Mouse (Mus musculus): ENCODE measurements at regions not wholly inside any gene's neighbourhood (a gene's known extent, or its start where the extent isn't known, plus 50 kb on each side); places are given as distances from the start of the nearest gene placed in this dataset.

DNA sequence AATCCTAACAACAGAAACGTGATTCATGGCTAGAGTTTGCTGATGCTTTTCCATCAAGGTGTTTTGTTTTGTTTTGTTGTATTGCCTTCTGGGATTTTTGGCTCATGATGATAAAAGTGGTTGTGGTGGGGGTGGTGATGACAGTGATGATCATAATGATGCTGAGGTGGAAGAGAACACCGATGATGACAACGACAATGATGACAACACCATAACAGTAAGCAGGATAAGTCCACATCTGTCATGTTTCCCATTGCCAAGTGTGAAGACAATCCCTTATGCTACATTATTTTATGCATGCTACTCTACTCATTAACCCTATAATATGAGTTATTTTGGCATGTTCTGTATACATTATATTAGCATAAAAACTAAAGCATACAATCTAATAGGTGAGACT, 477.0 kb downstream of the Trhde start:
- no peak for DNase-seq (ENCODE audit: low spot score)

DNA sequence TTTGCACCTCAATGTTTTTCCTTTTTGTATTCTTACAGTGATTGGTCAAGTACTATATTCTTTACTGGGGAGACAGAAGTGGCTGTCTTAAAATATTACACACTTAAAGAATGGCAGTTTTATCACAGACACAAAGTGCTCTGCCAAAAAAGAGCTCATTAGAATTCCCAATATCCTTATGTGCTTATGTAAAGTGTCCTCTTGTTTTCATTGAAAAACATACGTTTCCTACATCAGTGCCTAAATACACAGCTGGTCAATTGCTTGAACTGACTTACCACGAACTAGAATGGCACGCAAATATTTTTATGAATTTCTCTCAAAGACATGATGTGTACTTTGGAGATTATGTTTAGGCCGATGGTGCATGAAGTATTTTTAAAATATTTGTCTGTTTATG, 480.6 kb downstream of the Trhde start:
- no peak for DNase-seq (ENCODE audit: low spot score)

DNA sequence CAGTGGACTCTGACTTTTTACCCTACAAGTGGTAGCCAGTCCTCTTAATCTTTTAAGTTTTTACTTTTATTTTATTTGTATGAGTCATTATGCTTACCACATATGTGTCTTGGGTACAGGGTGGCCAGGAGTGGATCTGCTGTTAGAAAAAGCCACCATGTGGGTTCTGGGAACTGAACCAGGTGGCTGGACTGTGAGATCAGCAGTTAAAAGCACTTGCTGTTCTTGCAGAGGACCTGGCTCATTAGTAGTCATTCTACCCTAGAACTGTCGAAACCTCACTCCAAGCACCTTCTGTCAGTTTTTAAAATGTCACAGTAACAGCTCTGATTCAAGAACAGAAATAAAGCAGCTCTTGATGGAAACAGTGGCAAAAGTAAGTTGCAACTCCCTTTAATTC, 483.6 kb downstream of the Trhde start:
- peak; percentile 33 for DNase-seq (ENCODE audit: low spot score)

All from layer of hippocampus, adult 9-10 months (tissue).